Mouse (Mus musculus) embryo, embryonic 10.5 days (tissue): ENCODE measurements at regions not wholly inside any gene's neighbourhood (a gene's known extent, or its start where the extent isn't known, plus 50 kb on each side); places are given as distances from the start of the nearest gene placed in this dataset.

Source experiments
- DNase-seq: peaks from one replicate; pipeline ENCODE4 v3.0.0-alpha.2; 2015; ENCODE audit warnings: low spot score

DNA sequence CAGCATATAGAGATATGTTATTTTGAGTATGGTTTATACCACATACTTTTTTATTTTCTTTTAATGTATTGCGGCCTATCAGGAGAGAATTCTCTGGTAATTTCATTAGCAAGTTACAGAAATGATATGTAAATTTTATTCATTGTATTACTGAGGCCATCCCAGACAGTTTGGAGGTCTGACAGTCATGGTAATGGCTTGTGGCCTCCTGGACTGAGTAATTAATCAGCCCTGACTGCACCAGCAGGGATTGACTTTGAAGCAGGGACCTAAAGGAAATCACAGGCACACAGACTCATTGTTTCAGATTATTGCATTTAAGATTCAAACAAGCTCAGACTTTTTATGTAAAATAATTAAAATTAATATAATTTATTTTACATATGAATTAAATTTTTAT lies 435.9 kb upstream of the Siglech start:
- peak; percentile 2 for DNase-seq

DNA sequence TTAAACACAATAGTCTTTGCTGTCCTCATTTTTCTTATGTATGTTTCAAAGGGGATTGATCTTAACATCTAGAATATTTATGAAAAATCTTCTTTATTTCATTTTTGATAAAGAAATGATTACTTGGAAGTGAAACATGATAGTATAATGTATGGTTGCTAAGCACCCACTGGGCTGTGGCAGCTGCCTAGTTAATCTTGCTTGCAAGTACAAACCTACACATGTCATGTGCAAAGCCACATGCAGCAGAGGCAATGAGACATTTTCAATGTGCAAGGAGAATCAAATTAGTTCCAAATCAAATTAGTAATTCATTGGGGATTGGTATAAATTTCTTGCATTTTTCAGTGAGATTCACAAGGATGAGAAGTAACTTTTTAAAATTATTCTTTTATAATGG lies 428.1 kb upstream of the Siglech start:
- DNase-seq, result no peak
